Mouse (Mus musculus) bone marrow, adult 2 months (tissue): ENCODE data around the gene Edem1.

ENCODE experiments used
- CTCF ChIP-seq: fragments of 200-500 bp; IDR thresholded peaks from 2 replicates; pipeline ENCODE4 v1.5.1; 2011; ENCODE audit warnings: low read length, control low read depth; ENCODE audit not compliant: control insufficient read depth, insufficient read depth
- POLR2A ChIP-seq: fragments of 200-500 bp; IDR thresholded peaks from 2 replicates; pipeline ENCODE4 v1.6.1; 2011; ENCODE audit warnings: low read depth, mild to moderate bottlenecking, control low read depth, low read length, borderline replicate concordance; ENCODE audit not compliant: control insufficient read depth

DNA sequence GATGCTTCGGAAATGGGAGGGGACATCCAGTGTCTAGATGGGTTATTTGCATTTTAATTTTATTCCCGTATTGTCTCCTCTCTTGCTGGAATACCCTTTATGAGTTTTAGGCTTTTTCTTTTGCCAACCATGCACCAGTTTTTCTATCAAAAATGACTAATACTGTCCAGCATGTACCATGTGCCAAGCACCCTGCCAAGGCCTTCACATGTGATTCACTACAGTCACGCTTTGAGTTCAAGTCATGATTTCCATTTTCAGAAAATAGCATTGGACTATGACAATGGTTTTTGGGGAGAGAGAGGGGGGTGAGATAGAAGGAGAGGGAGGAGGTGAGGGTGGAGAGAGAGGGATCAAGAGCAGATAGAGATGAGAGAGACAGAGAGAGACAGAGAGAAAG, 67.5 kb downstream of the Edem1 start:
- TF ChIP-seq CTCF, result no peak
- no peak for TF ChIP-seq POLR2A
